Mouse (Mus musculus) ovary, postnatal 36 days (tissue): ENCODE data around the gene Wwox.

Experiments used
- DNase-seq: peaks from one replicate; pipeline ENCODE4 v3.0.0; 2022; ENCODE audit warnings: low spot score, mixed read lengths

Gene Wwox

GRCm38 (mm10) chr8:114439334-114440204 lies at the start of gene Wwox:
Gene Wwox (plus strand): TSS chr8:114439655.
- DNase-seq: peak; percentile 100

GRCm38 (mm10) chr8:114390465-114391254 lies 48.8 kb upstream of the Wwox start:
- DNase-seq: no peak

DNA sequence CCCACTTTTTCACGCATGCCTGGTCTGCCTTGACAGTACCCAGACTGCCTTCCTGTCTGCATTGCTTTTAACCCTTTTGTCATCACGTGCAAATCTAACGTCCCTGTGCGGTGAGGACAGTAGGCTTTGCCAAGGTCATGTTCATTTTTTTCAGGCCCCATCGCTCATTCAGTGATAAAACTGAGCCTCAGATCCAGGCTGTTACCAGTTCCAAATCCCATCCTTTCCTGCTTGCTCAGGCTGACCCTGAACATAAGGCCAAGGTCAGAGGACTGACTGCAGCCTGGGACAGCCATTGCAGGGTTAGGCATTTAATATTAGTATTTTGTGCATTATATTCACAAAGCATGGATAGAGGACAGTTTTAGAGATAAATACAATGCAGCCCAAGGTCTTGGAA lies 41.1 kb upstream of the Wwox start:
- DNase-seq: no peak

- no peak for DNase-seq
Measured at GRCm38 (mm10) chr8:114399273-114399672, 40.2 kb upstream of the Wwox start.

GRCm38 (mm10) chr8:114401679-114402078 lies 37.8 kb upstream of the Wwox start:
- DNase-seq: no peak

DNA sequence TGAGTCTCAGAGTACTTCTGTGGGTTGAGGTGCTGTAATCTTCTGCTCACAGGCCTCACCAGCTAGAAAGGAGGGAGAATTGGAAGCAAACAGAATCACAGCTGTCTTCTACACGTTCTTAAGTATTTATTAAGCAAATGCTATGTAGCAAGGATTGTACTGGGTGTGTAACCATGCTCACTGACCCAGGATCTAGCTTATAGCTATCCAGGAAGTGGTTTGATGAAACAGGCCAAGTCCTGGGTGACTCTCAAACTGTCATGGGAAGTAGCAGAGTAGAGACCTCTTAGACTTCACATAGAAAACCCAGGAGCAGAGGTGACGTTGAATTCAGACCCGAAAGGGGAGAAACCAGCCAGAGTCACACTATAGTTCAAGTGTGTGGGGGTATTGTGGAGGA lies 28.0 kb upstream of the Wwox start:
- DNase-seq: no peak

DNA sequence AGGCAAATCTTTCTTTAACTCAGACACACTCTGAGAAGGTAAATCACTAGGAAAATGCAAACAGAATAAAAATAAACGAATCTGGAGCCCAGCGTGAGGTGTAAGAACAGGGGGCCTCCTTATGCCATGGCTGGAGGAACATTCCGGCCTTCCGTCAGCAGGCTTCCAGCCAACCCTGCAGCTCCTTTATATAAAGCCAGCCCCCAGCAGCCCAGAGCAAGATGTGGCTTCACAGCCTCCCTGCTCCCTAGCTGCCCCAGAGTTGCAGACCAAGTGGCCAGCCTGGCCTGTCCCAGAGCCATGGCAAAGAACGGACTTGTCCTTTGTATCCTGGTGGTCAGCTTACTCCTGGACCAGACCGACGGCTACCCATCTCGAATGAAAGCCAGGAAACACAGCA lies 21.7 kb upstream of the Wwox start, which contains the start of gene Clec3a:
TSS of gene Clec3a (plus strand) at position 301 of the 400 bp plus-strand sequence.
- DNase-seq: no peak

DNA sequence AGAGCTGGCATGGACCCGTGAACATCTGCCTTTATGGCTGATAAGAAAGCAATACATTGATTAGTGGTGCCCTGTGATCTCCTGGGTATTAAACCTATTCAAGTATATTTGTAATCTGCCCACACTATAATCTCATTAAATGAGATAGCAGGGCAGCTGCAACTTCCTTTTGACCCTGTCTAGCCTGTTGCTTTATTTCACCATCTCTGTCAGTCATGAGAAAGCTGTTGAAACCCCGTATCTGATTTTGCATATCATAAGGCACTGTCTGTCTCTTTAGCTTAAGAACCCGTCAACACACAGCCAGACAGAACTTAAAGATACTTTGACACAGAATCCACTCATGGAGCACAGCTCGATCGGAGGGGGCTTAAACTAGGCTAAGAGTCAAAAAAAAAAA lies 21.0 kb upstream of the Wwox start:
- DNase-seq: no peak

- DNase-seq: no peak
Measured at GRCm38 (mm10) chr8:114418904-114419303, 20.6 kb upstream of the Wwox start.

GRCm38 (mm10) chr8:114421544-114421943 lies 17.9 kb upstream of the Wwox start:
- no peak for DNase-seq

- DNase-seq: peak; percentile 36
Measured at GRCm38 (mm10) chr8:114438236-114438635, 1.2 kb upstream of the Wwox start.

DNA sequence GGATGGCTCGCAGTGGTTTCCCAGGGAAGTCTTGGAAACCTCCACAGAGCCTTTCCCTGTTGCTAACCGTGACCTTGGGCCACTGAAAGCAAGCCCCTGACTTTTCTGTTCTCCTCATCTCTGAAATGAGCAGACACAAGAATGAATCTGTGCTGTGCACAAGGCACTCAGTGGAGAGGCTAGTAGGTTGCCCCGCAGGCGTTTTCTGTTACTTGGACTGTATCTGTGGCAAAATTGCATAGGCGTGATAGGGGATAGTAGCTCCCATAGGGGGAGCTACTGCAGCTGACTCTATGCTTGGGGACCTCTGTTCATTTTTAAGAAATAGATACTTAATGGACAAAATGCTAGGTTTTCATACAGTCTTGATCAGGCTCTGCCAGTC lies 742 bp downstream of the Wwox start:
- DNase-seq: no peak

- DNase-seq: no peak
Measured at GRCm38 (mm10) chr8:114441616-114442015, 2.2 kb downstream of the Wwox start.

- DNase-seq: no peak
Measured at GRCm38 (mm10) chr8:114446884-114447283, 7.4 kb downstream of the Wwox start.

GRCm38 (mm10) chr8:114452278-114452677 lies 12.8 kb downstream of the Wwox start:
- DNase-seq: no peak

DNA sequence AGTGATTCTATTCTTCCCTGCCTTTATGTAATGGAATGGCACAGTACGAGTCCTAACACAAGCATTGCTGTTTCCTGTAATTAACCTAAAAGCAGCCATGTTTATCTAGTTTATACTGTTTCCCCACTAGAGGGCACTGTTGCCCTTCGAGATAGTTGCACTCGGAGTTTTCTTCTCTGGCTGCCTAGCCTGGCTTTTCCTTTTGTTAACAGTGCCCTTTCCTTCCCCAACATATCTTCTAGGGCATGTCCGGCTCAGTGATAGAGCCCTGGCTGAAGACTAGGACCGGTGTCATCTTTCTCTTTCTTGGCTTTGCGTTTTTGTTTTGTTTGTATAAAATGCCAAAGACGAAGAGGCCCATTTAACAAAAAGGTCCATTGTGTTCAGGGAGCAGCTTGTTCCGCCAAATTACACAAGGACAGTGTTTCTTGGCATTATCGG lies 13.3 kb downstream of the Wwox start:
- peak; percentile 42 for DNase-seq

DNA sequence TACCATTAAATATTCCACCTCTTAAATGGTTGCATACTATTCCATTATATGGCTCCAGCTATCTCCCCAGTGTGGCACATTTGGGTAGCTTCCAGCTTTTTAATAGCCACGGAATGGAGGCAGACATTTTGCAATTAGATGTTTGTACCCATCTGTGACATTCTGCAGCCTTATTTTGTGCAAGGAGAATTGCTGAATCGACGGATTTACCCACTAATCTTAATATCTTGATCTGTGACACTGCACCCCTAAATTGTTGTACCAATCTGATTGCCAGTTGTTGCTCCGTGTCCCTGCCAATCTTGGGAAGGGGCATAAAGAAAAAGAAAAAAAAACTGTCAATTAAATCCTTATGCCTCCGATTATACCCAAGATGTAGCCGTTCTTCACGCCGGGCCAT lies 15.8 kb downstream of the Wwox start:
- no peak for DNase-seq

- DNase-seq: no peak
Measured at GRCm38 (mm10) chr8:114455953-114456352, 16.5 kb downstream of the Wwox start.

- DNase-seq: no peak
Measured at GRCm38 (mm10) chr8:114458113-114458784, 18.8 kb downstream of the Wwox start.

- no peak for DNase-seq
Measured at GRCm38 (mm10) chr8:114460600-114460999, 21.1 kb downstream of the Wwox start.

DNA sequence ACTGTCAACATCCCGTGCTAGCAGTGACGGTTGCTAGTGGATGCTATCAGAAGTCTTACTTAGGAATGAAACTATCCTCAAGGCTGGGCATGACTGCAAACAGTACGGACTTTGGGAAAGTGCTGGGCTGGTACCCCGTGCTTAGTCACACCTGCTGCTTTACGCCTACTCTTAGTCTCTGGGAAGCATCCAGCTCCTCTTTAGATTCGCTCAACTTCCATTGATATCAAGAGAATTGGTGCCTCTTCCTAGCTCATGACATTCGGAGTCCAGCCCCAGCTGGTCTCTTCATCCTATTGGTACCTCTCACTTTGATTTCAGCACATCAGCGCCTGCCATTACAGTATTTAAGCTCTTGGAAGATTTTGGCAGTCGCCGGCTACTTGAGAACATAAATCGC lies 23.1 kb downstream of the Wwox start:
- DNase-seq: no peak

- no peak for DNase-seq
Measured at GRCm38 (mm10) chr8:114463305-114463704, 23.9 kb downstream of the Wwox start.
